Mouse (Mus musculus): ENCODE measurements around the gene Mcf2l. TPM values are rescaled to one million over a fixed set of nuclear protein-coding genes. Genes with fewer than 3 reads are reported as not detected.

Mcf2l gene
- total RNA-seq (2022), result 100 to 1,000 TPM; 209 to 241 (median 226) TPM

DNA sequence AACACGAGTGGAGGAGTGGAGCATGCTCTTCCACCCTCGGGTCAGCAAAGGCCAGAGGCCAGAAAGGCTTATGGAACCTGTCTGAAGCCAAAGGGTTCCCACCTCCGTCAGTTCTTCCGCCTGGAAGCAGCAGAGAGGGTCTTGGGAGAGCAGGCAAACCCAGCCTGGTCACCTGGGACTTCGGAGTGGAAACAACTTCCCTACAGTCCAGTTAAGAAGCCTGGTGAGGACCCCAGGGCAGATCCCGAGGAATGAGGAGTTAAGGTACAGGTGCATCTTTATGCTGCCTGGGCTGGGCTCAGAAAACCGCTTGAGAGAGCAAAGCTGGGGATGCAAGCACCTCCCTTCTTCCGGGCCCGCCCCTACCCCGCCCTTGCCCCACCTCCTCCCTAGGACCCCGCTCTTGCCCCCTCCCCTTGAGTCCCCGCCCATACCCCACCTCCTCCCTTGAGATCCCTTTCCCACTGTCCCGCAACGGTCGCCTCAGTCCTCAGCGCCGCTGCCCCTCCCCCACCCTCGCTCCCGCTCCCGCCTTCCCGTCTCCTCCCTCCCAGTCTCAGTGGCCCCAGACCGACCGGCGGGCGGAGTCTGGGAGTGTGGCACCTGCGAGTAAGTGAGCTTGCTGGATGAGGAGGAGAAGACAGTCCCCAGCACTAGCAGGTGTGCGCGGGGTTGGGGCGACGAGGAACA lies at the start of gene Mcf2l:
Mcf2l (plus strand) TSS at position 450 of the 690 bp plus-strand sequence.
- no peak for DNase-seq (ENCODE audit: low spot score in 2 of 2)

DNA sequence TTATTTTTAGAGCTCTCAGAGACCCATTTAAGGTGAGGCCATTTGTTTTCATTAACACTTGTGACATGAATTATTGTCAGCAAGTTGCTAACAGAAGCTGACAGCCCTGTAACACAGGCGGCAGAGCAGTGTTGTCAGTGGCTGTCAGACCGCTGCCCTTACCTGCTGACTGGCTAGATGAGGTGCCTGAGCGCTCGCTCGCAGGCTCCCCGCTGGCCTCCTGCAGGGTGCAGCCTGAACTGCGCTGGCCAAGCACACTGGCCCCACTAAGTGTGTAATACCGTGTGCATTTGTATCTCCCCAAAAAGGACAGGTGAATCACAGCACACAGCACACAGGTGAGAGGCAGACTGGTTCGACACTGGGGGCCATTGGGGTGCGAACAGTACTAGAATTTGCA lies 49.0 kb upstream of the Mcf2l start:
- DNase-seq (ENCODE audit: low spot score in 2 of 2), result no peak

DNA sequence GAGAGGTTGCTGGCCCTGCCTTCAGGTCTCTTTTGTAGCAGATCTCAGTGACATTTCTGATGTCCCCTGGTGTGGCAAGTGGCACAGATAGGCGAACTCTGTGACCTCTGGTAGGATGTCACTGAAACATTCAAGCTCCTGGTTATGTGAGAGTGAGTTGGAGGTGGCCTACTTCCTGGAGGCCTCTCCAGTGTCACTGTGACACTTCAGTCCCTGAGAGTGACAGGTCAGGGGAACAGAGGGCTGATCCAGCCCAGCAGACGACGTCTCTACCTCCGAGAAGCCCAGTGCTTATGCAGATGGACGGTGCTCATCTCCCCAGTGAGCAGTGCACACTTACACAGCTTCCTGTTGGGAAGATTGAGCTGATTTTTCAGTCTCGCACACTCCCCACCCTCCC lies 48.4 kb upstream of the Mcf2l start:
- DNase-seq (ENCODE audit: low spot score in 2 of 2), result no peak

DNA sequence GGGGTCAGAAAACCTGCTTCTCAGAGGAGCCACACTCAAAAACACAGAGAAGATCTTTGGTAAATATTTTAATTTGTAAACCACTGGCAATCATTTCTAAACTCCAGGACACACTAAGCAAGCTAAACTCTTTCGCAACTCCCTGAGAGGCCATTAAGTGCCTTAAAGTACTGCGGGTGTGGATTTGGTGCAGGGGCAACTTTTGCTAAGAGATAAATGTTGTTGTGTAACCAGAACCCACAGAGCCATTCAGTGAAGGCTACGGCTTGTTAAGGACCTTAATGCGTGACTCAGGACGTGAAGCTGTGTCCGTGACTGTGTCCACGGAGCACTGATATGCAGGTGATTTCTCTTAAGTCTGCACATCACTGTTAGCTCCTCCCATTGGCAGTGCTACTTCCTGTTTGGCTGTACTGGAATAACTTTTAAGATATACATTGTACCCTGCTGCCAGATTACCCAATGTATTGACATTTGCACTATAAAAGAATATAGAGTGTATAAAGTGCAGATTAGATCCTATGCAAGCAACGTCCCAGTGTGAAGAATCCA lies 47.8 kb upstream of the Mcf2l start:
- no peak for DNase-seq (ENCODE audit: low spot score in 2 of 2)

DNA sequence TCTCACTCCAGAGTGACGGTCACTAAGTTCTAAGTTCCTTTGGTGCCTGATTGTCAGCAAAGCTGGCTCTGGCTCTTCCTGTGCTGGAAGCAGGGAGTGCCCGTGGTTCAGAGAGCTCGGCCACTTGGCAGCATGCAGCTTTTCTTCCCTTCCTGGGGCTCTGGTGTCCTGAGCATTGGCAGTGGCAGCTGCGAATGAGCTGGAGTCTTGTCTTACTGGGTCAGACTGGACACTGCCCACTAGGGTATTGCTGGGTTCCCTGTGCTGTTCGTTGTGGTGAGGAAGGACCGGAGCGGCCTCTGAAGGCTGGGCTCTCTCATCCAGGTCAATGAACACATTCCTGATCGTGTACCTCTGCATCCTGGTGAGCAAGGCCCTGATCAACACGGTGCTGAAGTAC lies 46.5 kb upstream of the Mcf2l start:
- DNase-seq (ENCODE audit: low spot score in 2 of 2), result no peak

DNA sequence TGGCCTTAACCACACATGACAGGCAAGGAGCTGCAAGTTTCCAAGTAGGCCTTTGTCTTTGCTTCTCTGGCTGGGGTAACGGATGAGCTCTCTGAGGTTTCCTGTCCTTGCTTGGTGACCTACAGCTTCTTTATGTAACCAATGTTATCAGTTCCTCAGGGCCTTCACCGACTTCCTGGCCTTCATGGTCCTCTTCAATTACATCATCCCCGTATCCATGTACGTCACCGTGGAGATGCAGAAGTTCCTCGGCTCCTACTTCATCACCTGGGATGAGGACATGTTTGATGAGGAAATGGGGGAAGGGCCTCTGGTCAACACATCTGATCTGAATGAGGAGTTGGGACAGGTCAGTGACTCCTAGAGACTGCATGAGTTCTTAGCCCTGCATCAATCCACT lies 45.3 kb upstream of the Mcf2l start:
- DNase-seq (ENCODE audit: low spot score in 2 of 2), result no peak

DNA sequence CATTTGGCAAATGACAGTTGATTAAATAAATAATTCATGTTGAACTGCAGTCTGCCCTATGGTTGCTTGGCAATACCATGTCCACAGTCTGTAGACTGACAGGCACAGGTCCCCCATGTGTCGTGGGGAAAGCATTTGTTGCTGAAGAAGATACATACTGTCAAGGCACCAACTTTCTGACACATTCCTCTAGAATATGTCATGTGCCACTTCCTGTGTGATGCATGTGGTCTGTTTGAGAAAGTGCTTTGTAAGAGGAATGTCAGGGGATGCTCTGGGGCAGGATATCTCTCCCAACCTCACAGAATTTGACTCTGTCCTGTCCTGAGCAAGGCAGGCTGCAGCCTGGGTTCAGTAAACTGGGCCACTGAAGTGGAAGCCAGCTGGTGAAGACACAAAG lies 44.2 kb upstream of the Mcf2l start:
- DNase-seq (ENCODE audit: low spot score in 2 of 2), result no peak

DNA sequence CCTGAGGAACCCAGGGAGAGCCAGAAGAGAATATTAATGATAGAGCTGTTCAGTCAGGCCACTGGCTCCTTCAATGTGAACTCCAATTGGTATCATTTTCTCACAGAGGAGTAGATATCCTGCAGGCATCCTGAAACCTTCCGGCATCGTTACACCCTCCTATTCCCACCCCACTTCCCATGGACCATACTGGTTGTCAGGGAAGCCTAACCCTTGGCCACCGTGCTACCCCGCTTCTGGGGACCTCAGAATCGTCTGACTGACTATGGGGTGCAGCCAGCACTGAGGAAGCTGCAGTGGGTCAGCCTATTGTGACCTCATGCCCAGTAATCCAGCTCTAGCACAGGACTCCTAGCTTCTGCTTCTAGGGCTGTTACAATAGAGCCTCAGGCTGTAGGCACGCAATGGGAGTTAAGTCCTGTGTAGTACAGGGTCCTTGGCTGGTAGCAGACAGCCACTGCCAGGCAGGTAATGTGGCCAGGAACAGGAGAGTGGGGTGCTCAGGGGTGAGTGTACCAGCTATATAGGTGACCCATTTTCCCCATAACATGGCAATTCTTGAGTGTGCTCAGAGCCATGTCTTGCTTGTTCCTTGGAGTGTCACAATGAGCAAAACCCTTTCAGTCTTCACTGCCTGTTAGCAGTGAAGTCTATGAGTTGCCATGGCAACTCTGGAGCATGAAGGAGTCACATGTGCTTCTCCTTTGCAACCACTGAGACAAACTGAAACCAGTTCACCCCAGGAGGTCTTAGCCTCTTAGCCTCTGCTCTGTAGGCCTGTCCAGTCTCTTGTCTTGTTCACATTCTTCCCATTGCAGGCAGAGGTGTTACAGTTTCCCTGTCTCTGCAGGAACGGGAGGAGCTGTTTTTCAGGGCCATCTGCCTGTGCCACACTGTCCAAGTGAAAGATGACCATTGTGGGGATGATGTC lies 41.7 kb upstream of the Mcf2l start:
- DNase-seq (ENCODE audit: low spot score in 2 of 2), result no peak

DNA sequence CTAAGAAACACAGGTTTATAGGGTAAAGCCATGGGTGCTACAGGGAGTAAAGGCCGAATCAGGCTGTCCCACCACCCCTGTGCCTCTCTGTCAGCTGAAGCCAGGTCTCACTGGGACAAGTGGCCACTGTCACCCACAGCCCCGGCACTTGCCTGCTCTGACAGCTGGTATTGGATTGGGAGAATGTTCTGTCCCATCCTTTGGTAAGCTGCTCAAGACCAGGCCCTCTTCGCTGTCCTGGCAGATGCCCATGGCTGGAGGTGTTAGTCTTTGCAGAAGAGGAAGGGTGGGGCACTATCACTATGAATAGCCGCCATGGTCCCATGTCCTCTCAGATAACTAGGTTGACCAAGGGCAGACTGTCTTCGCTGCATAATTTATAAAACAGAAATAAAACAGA lies 40.0 kb upstream of the Mcf2l start:
- DNase-seq (ENCODE audit: low spot score in 2 of 2), result no peak

DNA sequence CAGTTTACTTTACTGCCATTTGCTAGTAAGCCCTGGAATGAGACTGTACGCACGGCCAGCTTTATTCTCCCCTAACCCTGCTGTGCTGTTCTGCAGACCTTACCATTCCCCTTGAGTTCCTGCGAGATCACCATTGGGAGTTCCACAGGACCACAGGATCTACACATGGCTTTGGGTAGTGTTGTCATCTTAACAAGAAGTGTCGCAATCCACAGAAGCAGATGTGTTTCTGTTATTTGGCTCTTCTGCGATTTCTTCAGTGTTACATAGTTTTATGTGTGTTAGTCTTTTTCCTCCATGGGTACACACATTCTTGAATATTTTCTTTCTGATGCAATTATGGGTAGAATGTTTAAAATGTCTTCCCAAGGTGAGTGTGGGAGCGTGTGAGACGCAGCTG lies 32.8 kb upstream of the Mcf2l start:
- no peak for DNase-seq (ENCODE audit: low spot score in 2 of 2)

DNA sequence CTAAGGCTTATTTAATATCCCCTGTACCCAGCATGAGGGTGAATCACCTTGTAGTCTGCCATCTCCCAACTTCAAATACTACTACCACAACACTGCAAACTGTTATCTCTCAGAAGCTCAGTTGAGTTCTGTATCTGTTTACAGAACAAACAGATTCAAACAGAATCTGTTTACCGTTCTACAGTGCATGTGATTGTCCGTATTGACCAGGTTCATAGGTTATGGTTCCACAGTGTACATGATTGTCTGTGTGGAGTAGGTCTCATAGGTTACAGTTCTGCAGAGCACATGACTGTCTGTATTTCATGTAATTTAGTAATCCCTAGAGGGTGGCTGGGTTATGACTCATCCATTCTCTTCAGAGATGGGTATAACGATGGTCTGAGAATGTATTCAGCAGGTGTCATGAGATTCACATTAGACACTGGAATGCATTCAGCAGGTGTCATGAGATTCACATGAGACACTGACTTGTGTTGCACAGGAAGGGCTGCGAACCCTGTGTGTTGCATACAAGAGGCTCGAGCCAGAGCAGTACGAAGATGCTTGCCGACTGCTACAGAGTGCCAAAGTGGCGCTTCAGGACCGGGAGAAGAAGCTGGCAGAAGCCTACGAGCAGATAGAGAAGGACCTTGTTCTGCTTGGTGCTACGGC lies 31.1 kb upstream of the Mcf2l start:
- DNase-seq (ENCODE audit: low spot score in 2 of 2), result no peak

DNA sequence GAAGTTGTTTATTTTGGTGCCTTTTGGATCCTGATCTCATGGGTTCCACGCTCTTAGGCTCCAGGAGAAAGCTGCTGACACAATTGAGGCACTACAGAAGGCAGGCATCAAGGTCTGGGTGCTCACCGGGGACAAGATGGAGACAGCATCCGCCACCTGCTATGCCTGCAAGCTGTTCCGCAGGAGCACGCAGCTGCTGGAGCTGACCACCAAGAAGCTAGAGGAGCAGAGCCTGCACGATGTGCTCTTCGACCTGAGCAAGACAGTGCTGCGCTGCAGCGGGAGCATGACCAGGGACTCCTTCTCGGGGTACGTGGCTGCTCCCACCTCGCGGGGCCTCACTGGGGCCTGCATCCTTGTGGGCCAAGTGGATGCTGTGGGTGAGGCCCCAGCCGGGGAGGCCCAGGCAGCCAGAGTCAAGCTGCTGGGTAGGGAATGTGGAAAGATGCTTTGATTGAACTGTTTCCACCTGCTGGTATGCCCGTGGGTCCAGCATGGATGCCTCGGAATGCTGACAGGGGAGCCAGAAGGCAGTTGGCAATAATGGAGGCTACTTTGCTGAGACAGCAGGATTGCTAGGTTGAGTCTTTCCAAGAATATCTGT lies 29.2 kb upstream of the Mcf2l start:
- DNase-seq (ENCODE audit: low spot score in 2 of 2), result no peak

DNA sequence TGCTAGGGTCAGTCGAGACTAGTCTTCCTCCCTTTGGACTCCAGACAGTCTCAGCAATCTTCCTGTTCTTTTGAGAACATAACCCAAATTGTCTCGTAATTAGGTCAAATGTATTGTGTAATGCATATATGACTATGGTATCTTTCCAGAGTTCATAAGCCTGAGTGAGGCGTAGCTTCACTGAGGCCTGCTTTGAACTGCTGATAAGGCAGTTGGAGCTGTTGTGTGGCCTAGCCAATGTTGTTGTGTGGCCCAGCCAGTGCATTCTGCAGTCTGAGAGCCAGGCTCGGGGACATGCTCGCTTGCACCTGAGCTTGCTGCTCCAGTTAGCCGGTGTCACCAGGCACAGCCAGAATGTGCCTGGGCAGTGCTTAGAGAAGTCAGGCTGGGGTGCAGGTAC lies 27.2 kb upstream of the Mcf2l start:
- DNase-seq (ENCODE audit: low spot score in 2 of 2), result no peak

DNA sequence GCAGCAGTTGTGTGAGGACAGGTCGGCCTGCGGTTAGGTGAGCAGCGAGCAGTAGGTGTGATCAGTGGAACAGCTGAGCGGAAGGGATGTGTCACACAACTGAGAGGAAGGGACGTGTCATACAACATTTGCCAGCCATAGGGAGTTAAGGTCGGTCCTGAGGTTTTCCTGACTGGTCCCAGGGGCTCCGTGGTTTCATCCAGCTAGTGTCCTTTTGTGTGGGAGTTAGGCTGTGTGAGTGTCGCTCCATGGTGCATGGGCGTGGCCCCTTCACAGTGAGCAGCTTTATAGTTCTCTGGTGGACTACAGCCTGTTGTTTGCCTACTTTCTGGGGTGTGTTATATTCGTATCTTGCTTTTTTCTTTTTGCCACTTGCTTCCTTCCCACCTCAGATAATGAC lies 22.4 kb upstream of the Mcf2l start:
- no peak for DNase-seq (ENCODE audit: low spot score in 2 of 2)

DNA sequence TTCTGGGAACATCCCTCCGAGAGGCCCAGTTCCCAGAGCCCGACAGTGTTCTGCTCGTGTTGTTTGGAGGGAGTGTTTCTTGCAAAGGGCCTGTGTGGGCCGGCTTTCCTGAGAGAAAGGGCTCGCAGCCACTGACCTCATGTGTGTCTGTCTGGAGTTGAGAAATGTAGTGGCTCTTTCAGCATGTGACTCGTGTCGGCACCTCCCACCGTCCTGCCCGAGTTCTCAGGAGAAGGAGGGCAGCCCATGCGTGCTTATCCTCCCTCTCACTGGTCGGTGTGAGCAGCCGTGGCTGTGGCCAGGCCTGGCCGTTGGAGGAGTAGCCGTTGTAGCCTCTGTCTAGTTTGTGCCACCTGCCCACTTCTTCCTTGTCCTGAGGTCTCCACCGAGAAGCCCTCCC lies 17.6 kb upstream of the Mcf2l start:
- no peak for DNase-seq (ENCODE audit: low spot score in 2 of 2)

DNA sequence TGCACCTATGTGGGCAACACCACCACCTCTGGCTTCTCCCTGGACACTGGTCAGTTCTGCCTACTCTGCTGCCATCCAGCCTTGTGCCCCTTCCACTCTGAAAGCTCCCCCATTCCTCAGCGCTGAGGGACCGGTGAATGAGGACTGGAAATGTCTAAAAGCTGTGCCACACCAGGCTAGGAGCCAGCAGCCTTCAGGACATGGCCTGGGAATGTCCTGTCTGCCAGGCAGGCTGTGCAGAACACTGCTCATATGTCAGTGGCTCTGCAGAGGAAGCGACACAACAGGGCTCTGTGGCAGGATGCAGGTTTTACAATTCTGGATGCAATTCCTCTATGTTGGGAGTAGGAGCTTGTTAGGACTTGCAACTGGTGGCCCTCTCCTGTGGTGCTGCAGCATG lies 10.5 kb upstream of the Mcf2l start:
- DNase-seq (ENCODE audit: low spot score in 2 of 2), result no peak

DNA sequence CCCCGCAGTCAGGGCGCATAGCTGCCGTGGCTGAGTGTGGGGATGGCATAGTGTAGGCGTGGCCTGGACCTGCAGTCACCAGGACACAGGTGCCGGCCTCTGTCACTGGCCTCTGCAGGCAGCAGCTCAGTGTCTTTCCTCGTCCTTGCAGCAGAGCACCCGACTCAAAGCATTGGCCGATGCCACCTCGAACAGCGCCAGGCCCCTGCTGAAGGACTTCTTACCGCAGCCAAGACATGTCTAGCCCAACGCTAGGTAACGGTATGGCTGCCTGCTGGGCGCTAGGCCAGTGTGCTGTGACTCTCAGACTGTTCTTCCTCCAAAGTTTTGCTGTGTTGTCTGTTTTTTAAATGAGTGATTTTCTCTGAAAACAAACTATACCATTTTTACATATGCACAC lies 10.0 kb upstream of the Mcf2l start:
- DNase-seq (ENCODE audit: low spot score in 2 of 2), result no peak

DNA sequence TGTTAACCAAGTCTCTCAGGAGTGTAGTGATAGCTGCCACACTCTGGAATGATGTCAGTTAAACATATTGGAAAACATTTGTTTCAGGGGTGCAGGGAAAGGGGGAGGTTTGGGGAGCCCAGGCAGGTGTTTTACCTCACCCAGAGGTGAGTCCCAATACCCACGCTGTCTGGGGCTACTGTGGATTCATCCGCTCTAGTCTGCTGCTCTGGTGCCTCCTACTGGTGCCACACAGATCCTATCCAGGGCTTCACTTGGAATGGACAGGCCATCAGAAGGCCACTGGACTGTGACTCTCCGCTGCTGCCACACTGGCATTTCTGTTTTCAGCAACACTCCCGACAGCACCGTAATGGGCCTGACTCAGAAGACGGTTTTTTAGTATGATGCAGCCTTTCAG lies 7.8 kb upstream of the Mcf2l start:
- DNase-seq (ENCODE audit: low spot score in 2 of 2), result no peak

DNA sequence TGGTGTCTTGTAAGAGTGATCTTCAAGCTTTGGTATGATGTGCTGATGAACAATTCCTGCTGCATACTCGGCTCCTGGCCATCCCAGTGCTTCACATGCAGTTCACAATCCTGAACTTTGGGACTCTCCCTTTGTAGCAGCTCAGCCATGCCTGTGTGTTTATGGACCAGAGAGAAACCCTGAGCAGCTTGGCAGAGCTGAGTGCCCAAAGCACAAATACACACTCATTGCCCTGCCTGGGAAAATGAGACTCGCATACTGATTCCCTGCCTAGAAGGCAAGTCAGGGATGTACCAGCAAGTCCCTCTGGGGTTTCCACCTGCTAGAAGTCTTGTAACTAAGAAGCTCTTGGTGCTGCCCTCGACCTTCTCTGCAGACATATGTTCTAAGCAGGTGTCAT lies 3.9 kb upstream of the Mcf2l start:
- no peak for DNase-seq (ENCODE audit: low spot score in 2 of 2)

DNA sequence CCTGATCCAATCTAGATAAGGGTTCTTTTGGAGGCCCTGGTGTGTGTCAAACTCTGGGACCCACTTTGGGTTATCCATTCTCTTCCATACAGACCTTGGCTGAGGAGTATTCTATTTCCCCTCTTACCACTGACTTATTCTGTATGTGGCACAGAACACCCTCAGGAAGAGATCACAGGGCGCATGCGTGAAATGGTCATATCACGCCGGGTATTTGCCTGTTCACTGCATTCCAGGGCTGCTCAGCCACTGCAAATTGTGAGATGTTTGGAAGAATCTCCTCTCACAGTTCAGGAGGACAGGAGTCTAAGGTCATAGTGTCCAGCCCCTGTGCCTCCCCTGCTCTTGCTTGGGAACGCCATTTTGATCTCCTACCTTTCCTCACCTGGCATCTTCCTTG lies 3.0 kb upstream of the Mcf2l start:
- no peak for DNase-seq (ENCODE audit: low spot score in 2 of 2)

DNA sequence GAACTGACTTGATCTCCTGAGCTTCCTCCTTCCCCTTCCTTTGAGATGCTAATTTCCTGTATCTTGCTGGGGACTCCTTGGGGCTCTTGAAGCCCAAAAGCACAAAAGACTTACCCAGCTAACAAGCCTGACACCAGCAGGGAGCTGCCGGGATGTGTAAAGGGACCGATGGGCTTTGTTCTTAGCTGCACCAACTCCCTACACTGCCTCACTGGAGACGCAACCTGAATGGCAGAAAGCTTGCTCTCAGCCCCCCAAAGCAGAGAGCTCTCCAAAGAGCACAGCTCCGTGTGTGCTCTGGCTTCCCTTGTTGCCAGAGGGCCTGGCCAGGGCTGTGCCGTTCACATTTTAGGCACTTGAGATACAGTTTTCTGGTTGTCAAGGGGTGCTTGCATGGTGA lies 2.1 kb upstream of the Mcf2l start:
- no peak for DNase-seq (ENCODE audit: low spot score in 2 of 2)

DNA sequence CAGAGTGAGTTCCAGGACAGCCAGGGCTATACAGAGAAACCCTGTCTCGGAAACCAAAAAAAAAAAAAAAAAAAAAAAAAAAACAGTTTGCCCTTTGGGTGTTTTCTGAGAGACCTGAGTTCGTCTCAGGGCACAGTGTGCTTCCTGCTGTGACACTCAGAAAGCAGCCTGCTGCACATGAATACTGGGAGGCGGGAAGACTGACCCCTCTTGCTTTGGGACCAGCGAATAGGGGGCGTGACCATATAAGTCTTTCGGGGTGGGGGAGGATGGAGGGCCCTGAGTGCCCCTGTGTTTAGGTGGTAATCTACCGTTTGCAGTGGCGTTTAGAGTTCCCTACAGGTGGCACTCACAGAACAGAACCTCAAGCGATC lies 636 bp upstream of the Mcf2l start:
- DNase-seq (ENCODE audit: low spot score in 2 of 2), result no peak

Data from left cerebral cortex, adult 8-10 months (tissue).